Mouse (Mus musculus) heart, adult 9 months (tissue): ENCODE measurements around the gene Csnk1e.
A peak's percentile ranks its signal among the peaks of the same experiment; 100 is the strongest.

Experiments used
- DNase-seq, 2 experiments: peaks; one replicate each; pipeline ENCODE4 v3.0.0; 2022; ENCODE audit warnings: low spot score in 2 of 2

Csnk1e gene

DNA sequence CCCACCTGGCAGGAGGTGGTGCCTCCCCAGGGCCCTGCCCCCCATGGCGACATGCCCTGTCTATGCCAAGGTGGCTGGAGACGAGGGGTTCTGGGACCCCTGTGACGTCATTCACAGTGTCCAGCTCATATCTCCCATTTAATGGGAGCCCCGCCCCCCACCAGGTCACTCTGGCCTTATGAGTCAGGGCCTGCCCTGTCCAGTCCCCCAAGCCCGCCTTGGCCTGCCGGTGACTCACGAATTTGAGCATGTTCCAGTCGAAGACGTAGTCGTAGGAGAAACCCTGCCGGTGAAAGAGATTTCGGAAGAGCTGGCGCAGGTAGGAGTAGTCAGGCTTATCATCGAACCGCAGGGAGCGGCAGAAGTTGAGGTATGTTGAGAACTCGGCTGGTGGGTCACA, 30.8 kb downstream of the Csnk1e start:
- DNase-seq: no peak

DNA sequence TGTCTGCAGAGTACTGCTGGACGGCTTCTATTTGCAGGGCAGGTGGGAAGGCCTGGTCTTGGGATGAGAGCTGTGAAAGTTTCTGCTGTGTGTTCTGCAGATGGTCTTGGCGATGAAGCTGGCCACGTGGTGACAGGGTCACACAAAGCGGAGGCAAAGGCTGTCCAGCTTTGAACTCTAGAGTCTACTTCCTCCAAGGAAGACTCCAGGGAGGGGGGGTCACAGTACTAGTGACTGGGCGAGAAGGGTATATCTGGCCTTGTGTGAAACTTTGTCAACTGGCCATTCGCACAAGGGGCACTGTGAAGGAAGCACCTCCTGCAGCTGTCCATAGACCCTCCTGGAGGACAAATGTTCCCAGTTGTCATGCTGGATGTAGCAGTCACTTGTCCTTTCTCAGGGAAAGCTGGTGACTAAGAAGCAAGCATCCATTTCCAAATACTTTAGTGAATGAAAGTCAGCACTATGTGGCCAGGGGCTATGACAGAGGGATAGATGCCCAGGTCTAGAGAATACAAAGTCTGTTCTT, 32.6 kb downstream of the Csnk1e start:
- DNase-seq: no peak

DNA sequence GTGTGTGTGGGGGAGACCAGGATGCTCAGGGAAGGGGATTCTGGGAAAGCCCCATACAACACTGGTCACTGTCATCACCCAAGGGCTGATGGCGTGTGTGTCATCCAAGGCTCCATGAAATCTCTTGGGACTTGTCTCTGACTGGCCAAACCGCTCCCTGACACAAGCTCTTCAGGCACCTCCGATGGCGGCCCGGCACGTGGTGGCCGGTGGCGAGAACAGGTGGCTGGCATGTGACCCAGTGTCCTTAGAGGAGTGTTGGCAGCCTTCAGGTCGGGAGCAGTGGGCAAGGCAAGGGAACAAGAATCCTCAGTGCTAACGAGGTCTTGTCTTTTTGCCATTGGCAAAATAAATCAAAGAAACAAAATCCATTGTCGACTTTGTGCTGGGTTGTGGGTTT, 36.7 kb downstream of the Csnk1e start:
- no peak for DNase-seq

DNA sequence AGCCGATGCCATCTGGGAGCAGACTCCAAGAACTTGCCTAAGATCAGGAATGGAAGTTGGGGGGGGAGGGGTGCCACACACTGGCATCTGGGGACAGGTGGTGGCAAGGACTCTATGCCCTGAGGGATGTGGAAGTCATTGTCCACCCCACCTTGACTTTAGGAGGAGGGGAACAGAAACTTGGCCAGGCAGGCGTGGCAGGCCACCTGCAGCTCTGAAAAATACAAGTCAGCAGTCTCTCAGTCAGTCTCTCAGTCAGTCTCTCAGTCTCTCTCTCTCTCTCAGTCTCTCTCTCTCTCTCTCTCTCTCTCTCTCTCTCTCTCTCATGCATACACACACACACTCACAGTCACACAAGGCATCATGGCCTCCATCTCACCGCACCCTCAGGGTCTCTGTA, 37.1 kb downstream of the Csnk1e start:
- DNase-seq: no peak

DNA sequence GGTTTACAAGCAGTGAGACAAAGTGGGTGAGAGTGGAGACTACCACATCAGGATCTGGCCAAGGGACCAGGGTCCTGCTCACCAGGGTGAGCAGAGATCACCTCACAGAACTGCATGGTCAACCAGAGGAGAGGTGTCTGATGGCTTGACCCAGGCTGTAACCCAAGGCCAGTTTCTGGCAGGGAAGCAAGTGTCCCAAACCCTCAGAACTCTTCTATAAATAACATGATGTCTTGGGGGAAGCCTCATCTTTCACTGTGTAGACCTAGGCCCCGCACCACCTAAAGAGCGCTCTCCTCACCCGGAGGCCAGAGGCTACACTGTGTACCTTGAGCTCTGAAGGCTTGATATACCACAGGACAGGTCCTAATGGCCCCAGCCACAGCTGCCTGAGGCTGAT, 38.0 kb downstream of the Csnk1e start:
- no peak for DNase-seq

DNA sequence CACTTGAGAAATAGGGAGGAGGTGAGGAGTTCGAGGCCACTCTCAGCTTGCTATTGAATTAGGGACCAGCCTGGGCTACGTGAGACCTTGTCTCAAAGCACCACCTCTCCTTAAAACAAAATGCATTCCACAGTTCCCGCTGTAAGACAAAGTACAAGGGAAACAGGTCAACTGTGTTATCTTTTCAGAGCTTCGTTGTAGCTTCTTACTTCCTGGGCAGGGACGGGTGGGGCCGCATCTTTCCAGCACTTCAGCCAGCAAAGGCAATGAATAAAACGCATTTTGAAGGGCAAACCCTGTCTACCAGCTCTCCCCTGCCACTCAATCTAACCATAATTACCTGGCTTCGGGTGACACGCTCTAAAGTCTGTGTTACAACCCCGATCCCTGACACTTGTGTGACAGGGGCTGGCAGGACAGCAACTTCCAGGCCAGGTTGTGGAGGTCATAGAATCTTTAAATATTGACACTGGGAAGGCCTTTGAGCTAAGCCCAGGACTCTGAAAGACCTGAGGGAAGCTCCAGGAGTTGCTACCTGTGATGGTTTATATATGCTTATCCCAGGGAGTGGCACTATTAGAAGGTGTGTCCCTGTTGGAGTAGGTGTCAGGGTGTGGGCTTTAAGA, 38.8 kb downstream of the Csnk1e start:
- DNase-seq: no peak

DNA sequence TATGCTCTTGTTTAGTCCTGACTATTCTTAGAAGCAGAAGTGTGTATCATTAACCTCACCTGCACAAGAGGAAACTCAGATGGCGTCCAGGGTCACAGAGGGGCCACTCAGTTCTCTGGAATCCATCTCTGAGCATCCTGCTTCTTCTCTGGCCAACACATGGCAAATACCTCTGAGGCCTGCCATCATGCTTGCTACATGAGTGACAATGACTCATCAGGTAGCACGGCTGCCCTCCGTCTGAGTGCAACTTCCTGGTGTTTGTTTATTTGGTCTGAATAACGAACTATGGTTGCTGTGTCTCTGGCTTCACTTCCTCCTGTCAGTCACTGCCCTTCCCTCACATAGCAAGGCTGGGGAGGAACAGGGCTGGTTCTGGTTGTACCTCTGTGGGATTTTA, 40.9 kb downstream of the Csnk1e start:
- no peak for DNase-seq

DNA sequence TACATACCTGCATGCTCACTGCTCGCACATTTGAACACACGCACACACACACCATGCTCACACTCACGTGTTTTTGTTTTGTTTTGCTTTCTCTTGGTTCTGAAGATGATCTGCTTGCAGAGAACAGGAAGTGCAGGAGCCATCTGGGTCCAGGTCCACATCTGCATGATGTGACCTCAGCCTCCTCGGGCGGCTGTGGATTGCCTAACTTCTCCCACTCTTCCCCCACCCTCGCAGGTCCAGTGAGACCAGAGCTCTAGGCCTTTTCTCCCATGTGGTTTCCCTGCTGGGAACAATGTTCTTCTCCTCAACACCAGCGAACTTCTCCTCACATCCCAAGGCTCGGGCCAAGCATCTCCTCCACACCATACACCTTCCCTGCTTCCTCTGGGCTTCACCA, 41.6 kb downstream of the Csnk1e start:
- peak in 1 of 2 experiments; percentile 52 for DNase-seq

DNA sequence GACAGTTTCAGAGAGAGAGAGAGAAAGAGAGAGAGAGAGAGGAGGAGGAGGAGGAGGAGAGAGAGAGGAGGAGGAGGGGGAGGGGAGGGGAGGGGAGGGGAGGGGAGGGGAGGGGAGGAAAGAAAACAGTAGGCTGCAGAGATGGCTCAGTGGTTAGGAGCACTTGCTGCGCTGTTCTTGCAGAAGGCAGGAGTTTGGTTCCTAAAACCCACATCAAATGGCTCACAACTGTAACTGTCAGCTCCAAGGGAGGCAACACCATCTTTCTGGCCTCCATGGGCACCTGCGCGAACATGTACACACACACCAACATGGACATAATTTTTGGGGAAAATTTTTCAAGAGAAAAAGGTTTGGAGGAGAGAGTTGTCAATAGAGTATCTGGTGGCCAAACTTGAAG, 42.2 kb downstream of the Csnk1e start:
- DNase-seq: no peak

DNA sequence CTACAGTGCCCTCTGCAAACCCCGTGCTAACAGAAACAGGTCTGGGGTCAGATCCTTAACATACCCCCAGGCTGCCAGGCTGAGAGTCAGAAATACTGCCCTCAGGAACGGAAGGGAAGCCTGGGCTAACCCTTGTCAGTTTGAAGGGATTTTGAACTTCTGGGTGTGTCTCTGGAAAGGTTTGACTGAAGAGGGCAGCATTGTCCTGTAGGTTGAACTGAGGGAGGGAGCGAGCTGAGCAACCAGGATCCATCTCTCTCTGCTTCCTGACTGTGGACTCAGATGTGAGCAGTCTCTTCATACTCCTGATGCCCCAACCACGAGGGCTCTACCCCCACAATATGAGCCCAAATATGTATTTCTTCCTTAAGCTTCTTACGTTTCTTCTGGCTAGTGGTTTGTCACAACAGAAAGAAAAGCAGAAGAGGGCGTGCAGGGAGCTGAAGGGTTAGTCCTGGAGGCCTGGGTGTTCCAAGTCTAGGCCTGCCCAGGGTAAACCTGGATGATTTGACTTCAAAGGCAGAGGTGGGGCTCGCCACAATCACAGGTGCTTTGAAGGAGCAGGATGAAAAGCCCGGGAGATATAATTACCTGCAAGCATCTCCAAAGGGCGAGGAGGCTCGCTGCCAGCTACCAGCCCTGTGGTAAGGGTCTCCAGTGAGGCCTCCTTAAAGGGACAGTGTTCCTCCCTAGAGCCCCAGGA, 43.9 kb downstream of the Csnk1e start:
- no peak for DNase-seq

DNA sequence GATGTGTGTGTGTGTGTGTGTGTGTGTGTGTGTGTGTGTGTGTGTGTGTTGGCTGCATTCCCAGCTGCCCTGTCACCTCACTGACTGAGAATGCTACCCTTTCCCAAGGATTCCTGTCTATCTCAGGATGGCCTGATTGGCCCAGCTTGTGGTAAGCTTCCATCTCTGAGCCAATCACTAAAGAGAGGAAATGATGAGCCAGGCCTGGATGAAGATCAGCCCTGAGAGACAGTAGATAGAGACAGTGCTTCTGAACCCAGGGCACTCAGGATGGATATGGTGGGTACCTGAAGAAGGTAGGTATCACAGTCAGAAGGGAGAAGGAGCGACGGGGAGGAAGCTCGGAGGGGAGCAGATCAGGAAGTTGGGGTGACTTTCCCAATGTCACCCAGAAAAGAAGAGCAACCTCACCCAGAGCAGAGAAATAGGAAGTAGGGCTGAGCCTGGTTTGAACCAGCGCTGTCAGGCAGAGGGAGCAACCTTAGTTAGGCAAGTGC, 46.2 kb downstream of the Csnk1e start:
- DNase-seq: no peak

DNA sequence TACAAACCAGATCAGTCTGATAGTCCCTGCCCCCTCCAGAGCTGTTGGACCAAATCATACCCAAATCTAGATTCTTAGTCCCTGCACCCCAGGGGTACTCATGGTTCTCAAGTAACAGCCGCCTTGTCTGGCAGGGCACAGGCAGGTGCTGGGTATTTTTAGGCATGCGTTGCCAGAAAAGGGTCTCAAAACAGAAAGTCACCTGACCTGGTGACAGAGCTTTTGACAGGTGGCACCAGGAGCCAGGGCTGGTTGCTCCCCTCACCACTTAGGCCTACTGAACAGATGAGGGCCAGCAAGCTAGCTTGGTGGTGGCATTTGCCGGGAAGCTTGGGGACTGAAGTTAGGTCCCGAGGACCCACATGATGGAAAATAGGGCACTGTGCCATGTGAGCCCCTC, 48.8 kb downstream of the Csnk1e start:
- no peak for DNase-seq

DNA sequence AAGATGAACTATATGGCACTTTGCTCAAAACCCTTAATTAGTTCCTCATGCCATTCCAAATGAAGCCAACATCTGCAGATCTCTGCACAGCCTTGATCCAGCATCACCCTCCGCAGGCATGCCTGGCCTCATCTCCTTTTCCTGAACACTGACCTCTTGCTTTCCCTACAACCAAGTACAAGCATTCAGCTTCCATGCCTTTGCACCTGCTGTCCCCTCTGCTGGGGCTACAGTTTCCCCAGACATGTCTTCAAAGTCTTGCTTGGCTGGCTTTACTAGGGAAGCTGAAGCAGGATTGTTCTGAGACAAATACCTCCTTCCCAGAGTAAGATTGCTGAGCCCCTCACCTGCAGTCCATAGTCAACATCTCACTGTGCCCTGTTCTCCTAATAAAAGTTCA, 51.1 kb downstream of the Csnk1e start:
- DNase-seq: no peak

DNA sequence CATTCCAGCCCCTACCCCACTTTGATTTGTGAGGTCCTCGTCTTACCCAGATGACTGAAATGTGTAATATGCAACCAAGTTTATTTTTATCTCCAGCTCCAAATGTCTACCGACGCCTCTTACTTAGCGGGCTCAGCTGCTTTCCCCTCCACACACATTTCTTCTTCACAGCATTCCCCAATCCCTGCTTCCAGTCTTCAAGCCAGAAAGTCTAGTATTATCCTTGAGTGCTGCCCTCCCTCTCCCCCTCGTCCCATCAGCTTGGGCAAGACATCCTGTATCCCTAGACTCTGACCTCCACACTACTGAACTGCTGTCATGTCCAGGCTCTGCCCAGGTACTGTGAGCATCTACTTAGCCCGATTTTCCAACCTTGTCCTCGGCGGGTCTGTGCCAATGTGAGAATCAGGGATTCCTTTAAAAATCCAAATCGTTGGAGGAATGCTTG, 51.6 kb downstream of the Csnk1e start:
- no peak for DNase-seq

DNA sequence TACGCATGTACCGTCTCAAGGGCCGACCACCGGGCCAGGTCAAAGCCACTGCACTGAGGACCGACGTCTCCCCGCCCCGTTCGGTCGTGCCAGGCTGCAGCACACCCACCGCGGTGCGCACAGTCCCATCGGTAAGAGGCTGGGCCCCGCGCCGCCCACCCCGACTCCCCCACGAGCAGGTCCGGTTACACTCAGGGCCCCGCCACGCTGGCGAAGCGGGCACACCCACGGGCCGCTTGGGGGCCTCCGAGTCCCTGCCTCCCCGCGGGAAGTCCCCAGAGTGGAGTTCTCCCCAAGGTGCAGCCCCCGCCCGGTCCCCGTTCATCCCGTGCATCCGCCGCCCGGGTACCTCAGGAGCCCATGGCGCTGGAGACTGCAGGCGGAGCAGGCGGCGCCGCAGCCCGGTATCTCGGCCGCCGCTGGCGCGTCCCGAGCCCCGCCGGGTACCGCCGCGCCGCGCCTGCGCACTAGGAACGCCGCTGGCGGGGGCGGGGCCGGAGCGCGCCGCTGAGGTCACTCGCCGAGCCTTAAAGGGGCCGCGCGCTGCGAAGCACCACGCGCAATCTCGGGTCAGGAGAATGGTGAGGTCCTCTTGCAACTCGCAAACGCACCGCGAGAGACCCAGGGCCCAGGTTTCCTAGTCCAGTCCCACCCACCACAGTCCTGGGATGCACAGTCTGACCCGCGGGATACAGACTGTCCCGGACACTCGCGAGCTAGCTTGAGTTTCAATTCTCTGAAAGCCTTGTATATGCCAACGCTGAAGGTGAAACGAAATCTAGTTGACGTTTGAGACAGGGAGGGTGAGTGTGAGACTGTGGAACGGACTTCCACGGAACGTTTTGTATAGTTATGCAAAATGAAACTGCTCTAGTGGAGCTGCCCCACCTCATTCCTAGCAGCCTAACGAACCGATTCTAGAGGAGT, 52.3 kb downstream of the Csnk1e start, which contains the start of gene Tmem184b:
Gene Tmem184b (minus strand): TSS at position 734 of the 927 bp plus-strand sequence.
- peak; percentile 89 to 91 for DNase-seq

DNA sequence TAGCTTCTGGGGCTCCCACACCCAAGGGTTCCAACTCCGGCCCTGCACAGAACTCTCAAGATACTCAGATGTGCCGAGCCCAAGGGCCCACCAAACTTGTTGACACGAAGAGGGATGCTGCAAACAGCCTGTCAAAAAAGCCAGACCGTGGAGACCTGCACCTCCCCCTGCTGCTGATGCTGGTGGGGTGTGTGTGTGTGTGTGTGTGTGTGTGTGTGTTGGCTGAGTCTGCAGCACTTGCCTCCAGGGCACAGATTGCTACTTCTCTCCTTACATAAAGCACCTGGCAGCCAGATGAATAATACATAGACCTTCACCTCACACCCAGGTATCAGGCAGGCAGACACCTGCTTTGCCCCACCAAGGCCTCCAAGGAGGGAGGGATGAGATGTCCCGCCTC, 53.2 kb downstream of the Csnk1e start:
- no peak for DNase-seq

DNA sequence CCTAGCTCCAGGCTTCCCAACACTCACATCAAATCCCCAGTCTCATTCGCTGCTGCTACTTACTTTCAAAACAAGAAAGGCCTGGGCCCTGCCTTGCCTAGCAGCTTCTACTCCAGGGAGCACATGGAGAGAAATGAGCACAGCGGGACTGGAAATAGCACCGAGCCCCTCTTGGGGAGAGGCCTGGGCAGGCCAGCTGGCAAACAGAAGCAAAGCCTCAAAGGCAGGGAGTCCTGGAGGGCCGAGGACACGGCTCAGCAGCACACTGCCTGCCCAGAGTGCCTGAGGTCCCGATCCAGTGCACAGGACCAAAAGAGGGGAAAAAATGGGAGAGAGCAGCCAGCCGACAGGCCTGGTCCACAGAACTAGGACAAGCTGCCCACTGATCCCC, 54.4 kb downstream of the Csnk1e start:
- DNase-seq: peak; percentile 54 to 64

DNA sequence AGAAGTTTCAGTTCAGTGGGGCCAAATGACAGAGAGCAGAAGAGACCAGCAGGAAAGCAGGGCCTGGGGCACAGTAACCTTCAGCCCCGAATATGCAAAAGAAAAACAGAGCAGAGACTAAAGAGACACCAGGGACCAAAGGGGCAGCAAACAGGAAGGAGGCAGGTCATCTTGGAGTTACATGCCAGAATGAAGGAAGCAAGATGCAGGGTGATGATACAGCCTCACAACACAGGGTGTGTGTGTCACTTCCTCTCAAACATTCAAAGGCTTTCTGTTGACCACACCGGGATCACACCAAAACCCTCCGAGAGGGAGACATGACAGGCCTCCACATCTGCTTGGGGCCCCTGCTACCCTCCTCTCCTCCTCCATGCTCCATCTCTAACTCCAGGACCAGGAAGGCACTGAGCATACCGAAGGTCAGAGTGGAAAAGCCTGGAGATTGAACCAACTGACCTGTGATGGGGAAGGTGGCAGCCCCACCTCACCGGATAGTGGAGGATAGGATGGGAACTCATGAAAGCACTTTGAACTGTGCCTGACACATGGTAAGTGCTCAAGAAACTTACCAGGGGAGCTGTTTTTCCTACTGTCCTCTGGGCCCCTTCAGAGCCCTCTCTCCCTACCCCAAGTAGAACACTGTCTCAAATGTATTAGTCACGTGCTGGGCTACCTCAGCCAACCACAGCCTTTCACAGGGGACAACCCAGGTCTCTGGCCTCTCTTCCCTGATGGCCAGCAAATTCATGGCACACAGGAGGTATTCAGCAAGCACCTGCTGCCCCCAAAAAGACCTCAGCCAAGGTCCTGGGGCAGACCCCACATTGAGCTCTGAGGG, 55.0 kb downstream of the Csnk1e start:
- DNase-seq: no peak

DNA sequence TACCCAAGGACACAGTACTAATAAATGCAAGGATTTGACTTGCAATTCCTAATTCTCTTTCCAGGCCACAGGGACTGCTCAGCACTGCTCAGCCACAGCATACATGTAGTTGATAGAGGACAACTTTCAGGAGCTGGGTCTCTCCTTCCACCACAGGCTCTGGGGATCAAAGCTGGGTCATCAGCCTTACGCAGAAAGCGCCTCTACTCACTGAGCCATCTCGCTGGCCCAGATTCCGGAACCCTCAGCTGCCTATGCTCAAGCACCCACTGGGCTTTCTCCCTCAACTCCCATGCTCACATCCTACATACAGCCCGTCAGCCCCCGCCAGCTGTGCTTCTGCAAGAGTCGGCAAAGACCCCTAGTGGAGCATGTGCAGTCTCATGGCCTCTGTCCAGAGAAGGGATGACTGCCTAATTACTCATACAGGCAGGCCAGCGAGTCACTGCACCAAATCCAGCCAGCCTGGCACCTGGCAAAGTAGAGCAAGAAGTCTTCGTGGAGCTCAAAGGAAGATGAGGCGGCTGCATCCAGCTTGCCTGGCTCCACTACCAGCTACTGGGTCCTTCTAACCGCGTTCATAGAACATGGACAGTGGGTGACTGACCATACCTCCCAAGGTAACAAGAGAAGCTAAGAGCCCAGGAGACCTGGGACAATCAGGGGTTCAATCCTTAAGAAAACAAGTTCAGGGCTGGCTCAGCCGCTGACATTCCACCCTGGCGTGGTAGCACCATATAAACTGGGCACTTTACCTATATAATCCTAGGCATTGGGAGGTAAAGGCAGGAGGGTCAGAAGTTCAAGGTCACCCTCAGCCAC, 55.9 kb downstream of the Csnk1e start:
- DNase-seq: no peak

DNA sequence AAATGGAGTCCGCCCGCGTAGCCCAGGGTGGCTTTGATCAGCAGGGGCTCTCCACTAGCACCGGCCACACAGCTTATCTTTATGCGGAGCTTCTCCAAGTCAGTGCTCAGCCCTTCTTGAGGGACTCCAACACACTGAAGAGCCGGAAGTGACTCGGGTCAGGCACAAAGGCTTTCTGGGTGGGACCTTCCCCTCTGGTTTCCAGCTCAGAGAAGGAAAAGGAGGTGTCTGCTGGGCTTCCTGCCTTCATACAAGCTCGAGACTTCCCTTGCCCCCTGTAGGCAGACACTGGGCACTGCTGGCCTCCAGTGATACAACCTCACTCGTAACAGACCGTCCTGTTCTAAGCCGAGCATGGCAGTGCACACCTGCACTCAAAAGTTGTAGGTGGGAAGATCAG, 58.6 kb downstream of the Csnk1e start:
- DNase-seq: peak; percentile 81 to 85
